Mouse (Mus musculus) T-helper 1 cell (primary cell): ENCODE measurements at regions not wholly inside any gene's neighbourhood (a gene's known extent, or its start where the extent isn't known, plus 50 kb on each side); places are given as distances from the start of the nearest gene placed in this dataset.

Source experiments
- in situ Hi-C: fragments of 300-600 bp; cut with MboI, MseI; formaldehyde crosslinking; loops from one replicate; pipeline ENCODE4 v1.15.1; 2025; ENCODE audit warnings: high pct_unique_total_duplicates

DNA sequence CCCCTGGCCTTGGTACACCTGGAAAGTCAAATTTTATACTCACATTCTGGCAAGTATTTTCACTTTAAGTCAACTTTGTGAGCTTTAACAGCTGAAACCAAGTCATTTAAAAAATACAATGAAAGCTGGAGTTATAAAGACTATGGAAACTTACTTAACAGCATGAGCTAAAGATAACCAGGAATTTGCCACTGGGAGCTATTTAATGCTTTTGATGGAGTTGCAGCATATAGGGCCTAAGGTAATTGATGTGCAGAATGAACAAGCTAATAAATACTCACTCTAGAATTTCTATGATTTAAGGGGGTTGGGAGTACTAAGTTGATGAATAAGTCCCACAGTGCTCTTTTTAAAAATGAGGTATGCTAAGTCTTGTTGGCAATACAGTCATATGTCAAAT lies 463.5 kb upstream of the Dmac1 start:
- in situ Hi-C loops, result no loop called here

DNA sequence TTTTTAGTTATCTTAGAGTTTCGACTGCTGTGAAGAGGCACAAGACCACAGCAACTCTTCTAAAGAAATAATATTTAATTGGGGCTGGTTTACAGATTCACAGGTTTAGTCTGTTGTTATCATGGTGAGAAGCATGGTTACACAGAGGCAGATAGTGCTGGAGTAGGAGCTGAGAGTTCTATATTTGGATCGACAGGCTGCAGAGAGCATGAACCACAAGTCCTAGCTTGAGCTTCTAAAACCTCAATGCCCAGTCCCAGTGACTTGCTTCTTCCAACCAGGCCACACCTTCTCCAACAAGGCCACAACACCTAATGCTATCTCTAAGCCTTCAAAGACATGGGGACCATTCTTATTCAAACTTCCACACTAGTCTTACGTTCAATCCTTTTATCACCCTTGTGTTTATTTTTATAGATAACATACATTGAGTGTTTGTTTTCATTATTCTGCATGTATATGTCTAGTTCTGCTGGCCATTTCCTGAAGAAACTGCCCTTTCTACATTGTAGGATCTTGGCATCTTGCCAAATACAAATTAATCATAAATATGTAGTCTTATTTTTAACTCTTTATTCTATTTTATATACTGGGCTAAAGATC lies 452.8 kb upstream of the Dmac1 start:
- in situ Hi-C loops, result loop anchor here (10.0 kb wide), 1 partner anchor 856 kb away; no protein-coding TSS in a partner anchor

DNA sequence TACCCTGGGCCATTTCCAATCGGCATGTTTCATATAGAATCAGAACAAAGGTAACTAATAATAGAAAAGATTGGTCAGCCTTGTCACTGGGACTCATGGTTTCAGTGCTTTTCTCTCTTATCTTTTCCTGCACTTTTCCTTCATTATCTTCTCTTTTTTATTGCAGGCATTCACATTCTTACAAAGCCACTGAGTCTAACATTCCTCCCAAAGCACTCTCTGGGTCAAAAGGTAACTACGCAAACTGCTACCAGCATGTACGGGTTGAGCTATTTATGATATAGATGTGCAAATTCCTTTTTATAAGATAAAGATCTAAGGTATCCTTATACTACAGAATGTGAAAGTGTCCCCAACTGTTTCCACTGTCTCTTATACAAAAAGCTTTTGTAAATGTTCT lies 436.5 kb upstream of the Dmac1 start:
- in situ Hi-C loops, result no loop called here

DNA sequence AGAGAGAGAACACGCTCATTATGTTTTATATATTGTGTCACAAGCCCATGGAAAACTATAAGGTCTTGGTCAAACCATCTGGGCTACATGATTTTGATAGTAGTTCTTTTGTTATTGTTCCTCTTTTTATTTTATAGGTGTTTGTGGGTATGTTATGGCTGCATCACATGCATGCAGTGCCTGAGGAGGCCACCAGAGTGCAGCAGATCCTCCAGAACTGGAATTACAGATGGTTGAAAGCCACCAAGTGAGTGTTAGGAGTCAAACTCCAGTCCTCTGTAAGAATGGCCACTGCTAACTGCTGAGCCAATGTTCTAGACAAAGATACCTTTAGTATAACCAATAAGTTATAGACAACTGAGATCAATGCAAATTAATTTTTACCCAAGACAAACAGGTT lies 435.9 kb upstream of the Dmac1 start:
- in situ Hi-C loops, result no loop called here

DNA sequence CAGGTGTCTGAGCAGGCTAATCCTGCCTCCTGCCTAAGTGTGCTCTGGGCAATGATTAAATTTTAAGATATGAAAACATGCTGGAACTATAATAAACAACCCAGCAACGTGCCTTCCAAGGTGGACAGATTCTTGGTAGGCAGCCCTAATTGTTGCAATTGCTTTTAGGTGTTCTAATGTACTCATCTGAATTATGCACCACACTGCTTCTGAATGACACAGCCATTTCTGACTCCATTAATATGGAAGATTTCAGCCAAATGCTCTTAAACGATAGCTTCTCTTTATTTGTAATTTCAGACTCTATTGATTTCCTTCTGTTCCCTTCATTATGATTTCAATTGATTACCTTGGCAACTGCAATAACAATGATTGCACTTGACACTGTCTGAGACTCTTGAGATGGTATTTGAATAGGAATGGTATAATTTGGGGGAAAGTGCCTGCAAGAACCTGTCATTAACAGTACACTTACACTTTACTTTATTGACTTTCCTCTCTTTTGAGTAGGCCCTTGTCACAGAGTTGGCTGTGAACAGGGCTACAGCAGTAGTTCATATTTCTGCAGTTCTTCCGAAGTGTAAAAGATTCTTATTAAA lies 422.8 kb upstream of the Dmac1 start:
- in situ Hi-C loops, result no loop called here

GRCm38 (mm10) chr4:75676590-75677174 lies 398.6 kb upstream of the Dmac1 start:
- in situ Hi-C loops, result no loop called here

DNA sequence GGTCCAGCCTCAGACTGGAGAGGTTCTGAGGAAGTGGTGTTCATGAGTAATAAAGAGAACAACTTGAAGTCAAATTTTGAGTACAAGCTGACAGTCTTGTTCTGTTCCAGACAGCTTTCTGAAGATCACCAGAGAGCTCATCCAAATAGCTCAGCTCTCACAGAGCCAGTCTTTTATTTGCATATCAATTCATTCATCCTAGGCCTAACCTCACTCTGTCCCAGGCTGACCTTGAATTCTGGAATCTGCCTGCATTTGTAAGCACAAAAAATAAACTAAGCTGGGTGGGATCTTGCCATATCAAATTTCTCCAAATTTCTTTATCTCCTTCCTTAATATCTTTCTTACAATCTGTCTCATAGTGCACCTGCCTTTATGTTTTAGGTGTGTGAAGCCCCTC lies 362.9 kb upstream of the Dmac1 start:
- in situ Hi-C loops, result no loop called here

DNA sequence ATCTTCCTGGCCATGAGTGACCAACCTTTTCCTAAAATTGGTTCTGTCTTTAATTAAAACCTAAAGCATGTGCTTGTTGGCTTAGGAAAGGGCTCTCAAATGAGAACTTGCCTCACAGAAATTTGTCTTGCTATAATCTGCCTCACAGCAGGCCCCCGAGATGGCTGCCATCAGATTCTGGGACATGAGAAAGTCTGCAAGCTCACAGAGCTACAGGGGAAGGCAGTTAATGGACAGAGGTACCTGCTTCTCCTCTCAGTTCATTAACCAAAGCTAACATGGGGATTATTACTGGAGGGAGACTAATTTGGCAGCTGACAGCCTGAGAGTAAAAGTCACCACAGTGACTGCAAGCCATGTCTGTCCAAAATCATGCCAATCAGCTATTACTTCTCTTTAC lies 358.5 kb upstream of the Dmac1 start:
- in situ Hi-C loops, result no loop called here

- in situ Hi-C loops, result no loop called here
Measured at GRCm38 (mm10) chr4:75589901-75590300, 311.8 kb upstream of the Dmac1 start.

- in situ Hi-C loops, result no loop called here
Measured at GRCm38 (mm10) chr4:75588095-75588875, 310.2 kb upstream of the Dmac1 start.

GRCm38 (mm10) chr4:75579865-75580264 lies 301.8 kb upstream of the Dmac1 start:
- in situ Hi-C loops, result no loop called here

DNA sequence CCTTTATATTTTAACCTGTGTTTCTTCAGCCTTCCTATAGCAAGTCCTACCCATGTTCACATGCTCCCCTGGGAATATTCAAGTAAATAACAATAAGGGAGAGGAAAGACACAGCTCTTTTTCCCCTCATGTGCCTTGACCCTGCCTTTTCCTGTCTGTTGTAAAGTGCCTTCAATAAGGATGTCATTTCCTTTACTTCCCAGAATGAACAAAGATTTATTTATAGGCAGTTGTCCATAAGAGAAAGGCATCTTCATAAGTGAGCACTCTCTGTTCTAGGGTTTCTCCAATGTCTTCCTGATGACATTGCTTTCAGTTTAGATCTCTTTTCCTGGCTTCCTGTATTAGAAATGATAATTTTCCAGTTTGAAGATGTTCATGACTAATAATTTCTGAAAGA lies 294.5 kb upstream of the Dmac1 start:
- in situ Hi-C loops, result no loop called here

GRCm38 (mm10) chr4:75567630-75568029 lies 289.5 kb upstream of the Dmac1 start:
- in situ Hi-C loops, result no loop called here

GRCm38 (mm10) chr4:75562480-75562879 lies 284.4 kb upstream of the Dmac1 start:
- in situ Hi-C loops, result no loop called here

- in situ Hi-C loops, result no loop called here
Measured at GRCm38 (mm10) chr4:75561792-75562191, 283.7 kb upstream of the Dmac1 start.

- in situ Hi-C loops, result no loop called here
Measured at GRCm38 (mm10) chr4:75537787-75538186, 259.7 kb upstream of the Dmac1 start.

GRCm38 (mm10) chr4:75535067-75535466 lies 257.0 kb upstream of the Dmac1 start:
- in situ Hi-C loops, result no loop called here

DNA sequence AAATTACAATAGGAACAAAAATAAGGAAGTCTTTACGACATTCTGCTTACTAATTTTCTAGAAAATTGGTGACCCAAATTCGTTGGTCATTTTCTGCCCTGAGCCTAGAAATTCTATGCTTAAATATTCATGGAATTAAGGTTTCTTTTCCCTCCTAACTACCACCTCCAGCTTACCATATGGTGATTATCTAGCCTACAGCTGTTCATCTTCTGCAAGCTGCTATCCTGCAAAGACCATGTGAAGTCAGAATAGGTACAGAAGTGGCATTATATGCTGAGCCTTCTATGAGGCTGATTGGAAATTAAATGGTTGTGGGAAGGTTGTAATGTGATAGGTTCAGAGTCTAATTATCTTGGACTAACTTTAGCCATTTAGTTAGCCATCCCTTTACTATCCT lies 251.5 kb upstream of the Dmac1 start:
- in situ Hi-C loops, result no loop called here

GRCm38 (mm10) chr4:75517459-75518158 lies 239.5 kb upstream of the Dmac1 start:
- in situ Hi-C loops, result no loop called here
